Mouse (Mus musculus) heart, embryonic 13.5 days (tissue): ENCODE data around the gene Naa10. TPM values are rescaled to one million over a fixed set of nuclear protein-coding genes. Genes with fewer than 3 reads are reported as not detected.

Experiments used
- ATAC-seq: fragments of 200-750 bp; cut with Nextera tagmentation; 2 replicates; pipeline ENCODE4 v1.8.0; 2017; ENCODE audit warnings: moderate TSS enrichment; ENCODE audit not compliant: insufficient number of reproducible peaks, low FRiP score, low TSS enrichment; ENCODE audit errors: extremely low read depth
- H3K27ac ChIP-seq: fragments of 300-500 bp; sonication (generic); replicated peaks from 2 replicates; pipeline ENCODE4 v1.5.1; 2015; ENCODE audit warnings: moderate library complexity, mild to moderate bottlenecking, inconsistent platforms
- H3K27me3 ChIP-seq: fragments of 300-500 bp; sonication (generic); replicated peaks from 2 replicates; pipeline ENCODE4 v1.6.1; 2015; ENCODE audit warnings: mild to moderate bottlenecking, inconsistent platforms
- H3K36me3 ChIP-seq: fragments of 300-500 bp; sonication (generic); 2 replicates; pipeline ENCODE4 v1.6.1; 2015; ENCODE audit warnings: mild to moderate bottlenecking, inconsistent platforms
- H3K4me1 ChIP-seq: fragments of 300-500 bp; sonication (generic); 2 replicates; pipeline ENCODE4 v1.6.1; 2015; ENCODE audit warnings: inconsistent platforms
- H3K4me2 ChIP-seq: fragments of 300-500 bp; sonication (generic); 2 replicates; pipeline ENCODE4 v1.6.1; 2015; ENCODE audit warnings: inconsistent platforms, mild to moderate bottlenecking, moderate library complexity
- H3K4me3 ChIP-seq: fragments of 300-500 bp; sonication (generic); 2 replicates; pipeline ENCODE4 v1.5.1; 2015; ENCODE audit warnings: moderate library complexity, mild to moderate bottlenecking, inconsistent platforms
- H3K9ac ChIP-seq: fragments of 300-500 bp; sonication (generic); 2 replicates; pipeline ENCODE4 v1.6.1; 2015; ENCODE audit warnings: inconsistent platforms, mild to moderate bottlenecking, moderate library complexity
- H3K9me3 ChIP-seq: fragments of 300-500 bp; sonication (generic); 2 replicates; pipeline ENCODE4 v1.6.1; 2016; ENCODE audit warnings: inconsistent platforms
- WGBS: fragments of 180-500 bp; shearing (Covaris S2); methylation state at CpG from one replicate; pipeline ENCODE4 v1.1.7; 2015; ENCODE audit warnings: mixed read lengths; 5-methylcytosine and 5-hydroxymethylcytosine counted together
- polyA plus RNA-seq: library from polyadenylated mRNA; unstranded; fragments of >200 nt; fragmentation: Nextera tagmentation; extraction: Ambion mirVana; gene quantifications from 2 replicates; pipeline ENCODE4 v1.2.1, GENCODE M21; 2015

The Naa10 gene
- polyA plus RNA-seq, 1 experiment from 2014 or later, result 87.0 TPM

DNA sequence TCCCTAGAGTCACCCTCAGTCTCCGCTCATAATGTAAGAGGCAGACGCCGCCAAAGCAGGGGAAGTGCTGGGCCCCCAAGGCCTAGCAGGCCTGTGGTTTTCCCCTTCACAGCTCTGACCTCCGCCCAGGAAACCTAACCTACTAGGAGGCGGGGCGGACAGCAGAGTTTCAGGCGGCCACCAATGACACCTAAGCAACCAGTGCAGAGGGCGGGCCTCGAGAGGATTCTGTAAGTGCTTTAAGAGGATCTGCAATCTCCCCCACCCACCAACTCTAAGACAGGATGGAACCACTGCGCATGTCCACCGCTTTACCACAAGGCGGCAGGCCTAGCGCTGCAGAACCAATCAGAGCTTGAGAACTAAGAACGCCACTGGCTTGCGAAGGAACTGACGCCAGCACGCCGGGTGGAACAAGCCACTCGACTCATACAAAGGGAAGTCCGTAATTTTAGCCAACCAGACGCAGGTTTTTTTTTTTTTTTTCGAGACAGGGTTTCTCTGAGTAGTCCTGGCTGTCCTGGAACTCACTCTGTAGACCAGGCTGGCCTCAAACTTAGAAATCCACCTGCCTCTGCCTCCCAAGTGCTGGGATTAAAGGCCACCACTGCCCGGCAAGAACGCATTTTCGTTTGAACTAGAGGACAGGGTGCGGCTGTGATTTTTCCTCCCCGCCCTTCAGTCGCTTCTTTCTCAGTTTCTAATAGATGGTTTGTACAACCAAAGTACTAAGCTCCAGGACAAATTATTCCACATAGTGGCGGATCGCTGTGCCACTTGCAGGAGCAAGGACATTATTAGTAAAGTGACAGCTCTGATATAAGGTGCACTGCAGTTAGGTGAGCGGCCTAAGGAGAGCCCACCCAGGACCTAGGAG, 6.7 kb downstream of the Naa10 start:
- Histone ChIP-seq H3K4me1 (peaks cover 11% of the 10 kb centered on the region), H3K36me3 (peaks cover 27% of the 10 kb centered on the region), H3K9ac (peak overlapping the region; percentile 63), H3K4me3 (peak overlapping the region; percentile 36), H3K4me2 (peak overlapping the region; percentile 63), H3K27ac (peak overlapping the region; percentile 81), H3K27me3 (0 out of 2 replicates have a peak, but pooled peaks cover 8% of the 10 kb centered on the region), H3K9me3 (no peaks in the 10 kb centered on the region)
- WGBS, result 19% methylated on average over 31 of the region's 31 CpGs
- ATAC-seq, result peak; percentile 97

DNA sequence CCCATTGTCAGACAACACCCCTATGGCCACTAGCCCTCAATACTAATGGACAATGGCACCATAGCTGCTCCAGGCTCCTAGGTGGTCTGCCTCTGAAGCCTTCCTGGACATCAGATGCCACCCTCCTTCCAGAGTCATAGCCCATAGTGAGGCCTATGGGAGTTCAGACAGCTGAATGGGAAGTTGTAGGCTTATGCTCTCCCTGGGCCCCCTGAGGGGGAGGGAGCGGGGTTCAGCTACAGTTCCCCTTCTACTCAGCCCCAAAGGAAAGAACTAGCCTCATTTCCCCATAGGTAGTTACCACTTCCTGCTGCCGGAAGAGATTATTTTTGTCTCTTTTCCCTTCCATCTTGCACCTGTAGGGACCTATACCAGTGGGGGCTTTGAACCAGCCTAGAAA, 10.2 kb downstream of the Naa10 start:
- no peak for ATAC-seq
- no peak overlapping the region for H3K27ac ChIP-seq

DNA sequence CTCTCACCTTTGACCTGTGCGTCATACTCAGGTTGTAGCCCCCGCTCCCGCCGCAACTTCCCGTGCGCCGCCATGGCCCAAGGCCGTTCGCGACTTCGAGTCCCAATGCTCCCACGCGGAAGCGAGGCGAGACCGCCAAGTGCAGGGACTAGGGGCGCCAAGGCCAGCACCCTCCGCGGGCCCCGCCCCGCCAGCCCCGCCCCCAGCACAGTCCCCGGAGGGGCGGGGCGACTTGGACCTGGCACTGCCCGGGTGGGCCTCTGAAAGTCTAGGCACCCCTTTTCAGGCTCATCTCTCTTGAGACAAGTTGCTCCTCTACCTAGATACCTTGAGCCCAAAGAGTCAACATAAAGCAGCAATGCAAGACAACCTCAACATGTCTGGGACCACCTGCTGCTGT, 10.6 kb downstream of the Naa10 start:
- peak overlapping the region; percentile 57 for H3K4me2 ChIP-seq
- peaks cover 16% of the 10 kb centered on the region; the same call in 1 of the 2 replicates for H3K27me3 ChIP-seq
- peaks cover 11% of the 10 kb centered on the region for H3K4me1 ChIP-seq
- WGBS, result 23% methylated on average over 21 of the region's 26 CpGs
- no peaks in the 10 kb centered on the region for H3K9me3 ChIP-seq
- H3K27ac ChIP-seq, result no peak overlapping the region
- H3K4me3 ChIP-seq, result peak overlapping the region; percentile 25
- H3K9ac ChIP-seq, result no peak overlapping the region
- ATAC-seq, result no peak
- H3K36me3 ChIP-seq, result no peaks in the 10 kb centered on the region

More for the DNA sequence above, 10.2 kb downstream of the Naa10 start:
- H3K36me3 ChIP-seq, result no peaks in the 10 kb centered on the region
- no peak overlapping the region for H3K4me3 ChIP-seq
- no peaks in the 10 kb centered on the region for H3K9me3 ChIP-seq
- H3K9ac ChIP-seq, result no peak overlapping the region
- H3K4me2 ChIP-seq, result peak overlapping the region; percentile 57
- peaks cover 11% of the 10 kb centered on the region for H3K4me1 ChIP-seq
- 64% methylated on average over 2 of the region's 2 CpGs for WGBS
- H3K27me3 ChIP-seq, result peaks cover 16% of the 10 kb centered on the region; the same call in 1 of the 2 replicates

DNA sequence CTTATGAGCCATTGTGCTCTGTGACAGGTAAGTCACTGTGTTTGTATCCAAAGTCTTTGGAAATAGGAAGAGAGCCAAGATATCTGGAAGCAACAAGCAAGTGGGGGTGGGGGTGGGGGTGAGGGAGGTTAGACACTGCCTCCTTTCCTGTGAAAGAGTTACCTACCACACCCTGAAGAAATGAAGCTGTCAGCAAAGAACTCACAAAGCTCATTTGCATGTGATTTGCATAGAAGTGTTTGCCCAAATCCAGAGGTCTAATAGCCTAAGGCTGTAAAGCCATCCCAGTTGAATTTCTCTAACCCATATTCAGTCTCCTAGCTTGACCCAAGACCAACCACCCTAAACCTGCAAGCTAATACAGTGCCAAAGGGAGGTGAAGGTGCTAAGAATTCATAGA, 11.3 kb downstream of the Naa10 start:
- Histone ChIP-seq H3K36me3 (no peaks in the 10 kb centered on the region), H3K9ac (no peak overlapping the region), H3K4me1 (peaks cover 6% of the 10 kb centered on the region), H3K9me3 (no peaks in the 10 kb centered on the region), H3K27ac (no peak overlapping the region), H3K4me2 (peak overlapping the region; percentile 57; the same call in 1 of the 2 replicates), H3K4me3 (no peak overlapping the region), H3K27me3 (peaks cover 16% of the 10 kb centered on the region; the same call in 1 of the 2 replicates)
- no peak for ATAC-seq

DNA sequence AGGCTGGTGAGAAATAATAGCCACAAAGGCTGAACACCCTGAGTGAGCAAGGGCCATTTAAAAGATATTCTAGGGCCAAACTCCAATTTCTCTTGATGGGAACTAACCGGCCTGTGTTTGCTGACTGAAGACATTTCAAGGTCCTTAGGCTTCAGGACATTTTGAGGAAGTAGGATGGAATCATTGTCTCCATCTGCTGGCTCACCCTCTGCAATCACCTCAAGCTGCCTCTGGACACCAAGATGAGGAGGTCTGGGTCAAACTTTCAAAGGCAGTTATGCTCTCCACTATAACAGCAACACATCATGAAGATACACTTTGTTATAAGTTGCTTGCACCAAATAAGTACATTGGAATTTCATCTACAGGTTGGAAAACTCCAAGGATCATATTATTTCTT, 11.7 kb downstream of the Naa10 start:
- peaks cover 16% of the 10 kb centered on the region; the same call in 1 of the 2 replicates for H3K27me3 ChIP-seq
- no peaks in the 10 kb centered on the region for H3K36me3 ChIP-seq
- no peak for ATAC-seq
- peaks cover 5% of the 10 kb centered on the region; the same call in 1 of the 2 replicates for H3K4me1 ChIP-seq
- no peaks in the 10 kb centered on the region for H3K9me3 ChIP-seq
- no peak overlapping the region for H3K9ac ChIP-seq
- H3K27ac ChIP-seq, result no peak overlapping the region
- no peak overlapping the region for H3K4me2 ChIP-seq
- H3K4me3 ChIP-seq, result no peak overlapping the region
- WGBS, result 53% methylated on average over 1 of the region's 1 CpGs

DNA sequence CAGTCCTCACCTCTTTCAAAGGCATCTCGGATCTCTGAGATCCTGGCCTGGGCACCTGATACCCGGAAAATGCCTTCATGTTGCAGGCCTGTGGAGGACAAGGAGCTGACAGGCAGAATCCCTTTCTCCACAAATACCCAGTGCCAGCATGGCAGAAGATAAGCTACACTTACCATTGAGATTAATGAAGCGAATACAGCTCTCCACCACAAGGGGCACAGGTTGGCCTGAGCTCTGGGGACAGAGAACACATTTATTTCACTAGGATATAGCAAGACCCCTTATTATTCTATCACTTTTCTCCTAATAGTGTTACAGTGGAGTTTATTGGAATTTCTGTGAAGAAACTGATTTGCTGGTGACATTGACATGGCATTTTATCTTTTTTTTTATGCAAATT, 23.8 kb downstream of the Naa10 start:
- no peaks in the 10 kb centered on the region for H3K4me1 ChIP-seq
- no peak for ATAC-seq
- 36% methylated on average over 3 of the region's 3 CpGs for WGBS
- peaks cover 24% of the 10 kb centered on the region for H3K27me3 ChIP-seq
- H3K9ac ChIP-seq, result no peak overlapping the region
- no peaks in the 10 kb centered on the region for H3K9me3 ChIP-seq
- no peaks in the 10 kb centered on the region for H3K36me3 ChIP-seq
- no peak overlapping the region for H3K27ac ChIP-seq
- no peak overlapping the region for H3K4me3 ChIP-seq
- H3K4me2 ChIP-seq, result no peak overlapping the region

DNA sequence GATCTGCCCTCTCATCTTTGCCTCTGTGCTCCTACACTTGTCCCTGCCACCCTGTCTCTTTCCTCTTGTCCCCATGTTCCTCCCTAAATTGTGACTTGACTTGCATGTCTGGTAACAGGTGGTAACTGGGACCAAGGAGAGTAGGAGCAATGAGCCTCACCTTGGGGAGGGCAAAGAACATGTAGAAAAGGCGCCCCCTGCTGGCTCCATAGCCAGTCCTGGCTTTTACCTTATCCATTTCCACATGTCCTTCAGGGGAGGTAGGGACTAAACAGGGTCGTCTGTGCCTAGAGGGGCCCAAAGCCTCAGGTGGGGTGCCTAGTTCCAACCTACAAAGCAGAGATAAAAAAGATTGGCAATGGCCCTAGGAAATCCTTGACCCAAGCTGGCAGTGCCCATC, 26.0 kb downstream of the Naa10 start, which contains the start of gene L1cam:
L1cam (minus strand) TSS at position 387 of the 400 bp plus-strand sequence.
- no peaks in the 10 kb centered on the region for H3K36me3 ChIP-seq
- H3K4me1 ChIP-seq, result no peaks in the 10 kb centered on the region
- H3K27ac ChIP-seq, result no peak within 1 kb of the TSS
- WGBS, result 14% methylated on average over 2 of the region's 2 CpGs
- ATAC-seq, result no peak
- H3K9me3 ChIP-seq, result no peaks in the 10 kb centered on the region
- no peak within 1 kb of the TSS for H3K9ac ChIP-seq
- peaks cover 34% of the 10 kb centered on the region for H3K27me3 ChIP-seq
- H3K4me3 ChIP-seq, result no peak within 1 kb of the TSS
- no peak within 1 kb of the TSS for H3K4me2 ChIP-seq

DNA sequence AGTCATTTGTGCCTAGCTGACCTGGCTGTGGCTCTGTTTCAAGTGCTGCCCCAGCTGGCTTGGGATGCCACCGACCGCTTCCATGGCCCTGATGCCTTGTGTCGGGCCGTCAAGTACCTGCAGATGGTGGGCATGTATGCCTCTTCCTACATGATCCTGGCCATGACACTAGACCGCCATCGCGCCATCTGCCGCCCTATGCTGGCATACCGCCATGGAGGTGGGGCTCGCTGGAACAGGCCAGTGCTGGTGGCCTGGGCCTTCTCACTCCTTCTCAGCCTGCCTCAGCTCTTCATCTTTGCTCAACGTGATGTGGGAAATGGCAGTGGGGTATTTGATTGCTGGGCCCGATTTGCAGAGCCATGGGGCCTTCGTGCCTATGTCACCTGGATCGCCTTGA, 28.9 kb downstream of the Naa10 start:
- Histone ChIP-seq H3K4me2 (no peak overlapping the region), H3K4me3 (no peak overlapping the region), H3K27me3 (peaks cover 32% of the 10 kb centered on the region), H3K9me3 (no peaks in the 10 kb centered on the region), H3K36me3 (no peaks in the 10 kb centered on the region), H3K9ac (no peak overlapping the region), H3K4me1 (no peaks in the 10 kb centered on the region), H3K27ac (no peak overlapping the region)
- WGBS, result 84% methylated on average over 14 of the region's 14 CpGs
- no peak for ATAC-seq

DNA sequence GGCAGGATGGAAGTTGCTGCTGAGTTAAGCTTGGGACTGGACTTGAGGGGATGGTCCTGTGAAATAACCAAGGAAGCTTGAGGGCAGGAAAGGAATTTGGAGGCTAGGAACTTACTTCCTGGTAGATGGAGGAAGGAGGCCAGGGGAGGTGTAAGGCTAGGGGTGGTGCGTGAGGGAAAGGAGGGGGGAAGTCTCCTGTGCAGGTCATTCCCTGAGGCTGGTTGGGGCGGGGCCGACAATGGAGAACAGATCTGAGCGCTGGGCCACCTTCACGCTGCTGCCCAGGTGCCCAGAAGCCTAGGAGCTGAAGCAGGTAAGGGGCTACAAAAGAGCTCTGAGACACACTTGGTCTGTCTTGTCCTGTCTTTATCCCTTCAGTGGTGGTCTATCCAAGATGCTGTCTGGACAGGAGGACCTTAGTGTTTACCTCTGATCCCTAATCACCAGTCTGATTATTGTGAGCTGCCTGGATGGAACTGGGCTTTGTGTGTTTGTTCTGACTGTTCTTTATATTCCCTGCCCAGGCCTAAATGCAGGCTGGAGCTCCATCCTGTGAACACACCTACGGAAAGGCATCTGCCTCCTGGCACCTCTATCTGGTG, 30.1 kb downstream of the Naa10 start, which contains the start of gene Avpr2:
Avpr2 (plus strand) TSS at position 552 of the 602 bp plus-strand sequence.
- Histone ChIP-seq H3K27me3 (peaks cover 24% of the 10 kb centered on the region), H3K9ac (no peak within 1 kb of the TSS), H3K4me3 (no peak within 1 kb of the TSS), H3K36me3 (no peaks in the 10 kb centered on the region), H3K4me2 (no peak within 1 kb of the TSS), H3K4me1 (no peaks in the 10 kb centered on the region), H3K9me3 (no peaks in the 10 kb centered on the region), H3K27ac (no peak within 1 kb of the TSS)
- ATAC-seq, result no peak
- 63% methylated on average over 6 of the region's 6 CpGs for WGBS

DNA sequence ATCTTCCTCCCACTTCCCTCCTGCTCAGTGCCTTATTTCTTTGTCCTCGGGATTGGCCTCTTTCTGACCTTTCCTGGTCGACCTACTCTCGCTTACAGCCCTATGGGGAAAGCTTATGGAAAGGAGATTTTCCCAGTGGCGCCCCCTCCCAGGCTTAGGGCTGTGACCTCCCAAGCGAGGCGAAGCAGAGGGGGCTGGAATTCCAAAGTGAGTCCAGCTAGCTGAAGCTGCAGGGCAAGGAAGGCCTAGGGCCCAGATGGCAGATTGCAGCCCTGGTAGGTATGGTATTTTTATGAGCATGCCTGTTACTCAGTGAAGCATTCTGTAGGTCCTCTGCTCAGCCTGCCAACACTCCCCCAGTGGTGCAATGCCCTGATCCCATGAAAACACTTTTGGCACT, 40.3 kb downstream of the Naa10 start:
- Histone ChIP-seq H3K9me3 (no peaks in the 10 kb centered on the region), H3K9ac (no peak overlapping the region), H3K36me3 (no peaks in the 10 kb centered on the region), H3K4me3 (no peak overlapping the region), H3K4me1 (no peaks in the 10 kb centered on the region), H3K27ac (no peak overlapping the region), H3K4me2 (no peak overlapping the region), H3K27me3 (peaks cover 55% of the 10 kb centered on the region)
- ATAC-seq, result no peak
- 19% methylated on average over 6 of the region's 6 CpGs for WGBS

DNA sequence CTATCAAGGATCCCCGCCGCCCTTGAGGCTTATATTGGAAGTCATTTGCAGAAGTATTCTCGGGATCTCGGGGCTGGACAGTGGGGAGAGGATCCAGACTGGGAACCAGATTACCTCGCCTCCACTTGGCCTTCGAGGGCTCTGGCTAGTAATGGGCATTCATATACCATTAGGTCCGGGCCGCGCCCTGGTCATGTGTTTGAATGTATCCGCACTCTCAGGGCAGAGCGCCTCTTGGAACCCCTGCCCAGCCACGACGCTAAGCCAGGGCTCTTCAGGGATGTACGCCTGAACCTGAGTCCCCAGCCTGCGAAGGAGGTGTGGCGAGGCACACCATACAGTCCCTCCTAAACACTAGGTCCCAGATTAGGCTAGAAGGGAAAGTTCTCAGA, 40.7 kb downstream of the Naa10 start:
- 18% methylated on average over 16 of the region's 16 CpGs for WGBS
- Histone ChIP-seq H3K4me2 (peak overlapping the region; percentile 75), H3K9ac (peak overlapping the region; percentile 58; the same call in 1 of the 2 replicates), H3K4me1 (no peaks in the 10 kb centered on the region), H3K27me3 (peaks cover 57% of the 10 kb centered on the region), H3K27ac (no peak overlapping the region), H3K4me3 (peak overlapping the region; percentile 50), H3K9me3 (no peaks in the 10 kb centered on the region), H3K36me3 (no peaks in the 10 kb centered on the region)
- ATAC-seq, result no peak
